Mouse (Mus musculus): Measurements from ENCODE around the gene Rptor. TPM values are rescaled to one million over a fixed set of nuclear protein-coding genes. Genes with fewer than 3 reads are reported as not detected.

The Rptor gene
- polyA plus RNA-seq, 1 experiment from 2014 or later, result 11.6 TPM

- ATAC-seq (ENCODE audit: low read depth) (no peak), DNase-seq (ENCODE audit: low spot score) (no peak)
- Histone ChIP-seq H3K27me3 (replicated peaks; ENCODE audit: control insufficient read depth, insufficient read depth, low read length) (no peaks in the 10 kb centered on the region), H3K36me3 (ENCODE audit: control insufficient read depth, insufficient read depth, low read length) (no peaks in the 10 kb centered on the region), H3K9me3 (ENCODE audit: control insufficient read depth, low read length) (no peaks in the 10 kb centered on the region), H3K4me3 (ENCODE audit: low read depth, low read length) (no peak overlapping the region), H3K4me2 (ENCODE audit: low read depth, low read length) (no peak overlapping the region), H3K27ac (replicated peaks; ENCODE audit: low read depth, low read length) (no peak overlapping the region), H3K4me1 (ENCODE audit: control insufficient read depth, insufficient read depth, low read length) (no peaks in the 10 kb centered on the region), H3K9ac (ENCODE audit: low read depth, low read length) (no peak overlapping the region)
- WGBS, result 79% methylated on average over 5 of the region's 5 CpGs
Measured at GRCm38 (mm10) chr11:119710822-119711221, 108.1 kb downstream of the Rptor start.

GRCm38 (mm10) chr11:119715437-119715836, 112.7 kb downstream of the Rptor start:
- DNase-seq (ENCODE audit: low spot score), result no peak
- H3K36me3 ChIP-seq (ENCODE audit: control insufficient read depth, insufficient read depth, low read length), result no peaks in the 10 kb centered on the region
- no peak overlapping the region for H3K9ac ChIP-seq (ENCODE audit: low read depth, low read length)

GRCm38 (mm10) chr11:119715841-119716596, 113.3 kb downstream of the Rptor start:
- 93% methylated on average over 5 of the region's 5 CpGs for WGBS
- H3K4me2 ChIP-seq (ENCODE audit: low read depth, low read length), result no peak overlapping the region
- no peaks in the 10 kb centered on the region for H3K36me3 ChIP-seq (ENCODE audit: control insufficient read depth, insufficient read depth, low read length)
- no peak overlapping the region for H3K27ac ChIP-seq (replicated peaks; ENCODE audit: low read depth, low read length)
- no peaks in the 10 kb centered on the region for H3K9me3 ChIP-seq (ENCODE audit: control insufficient read depth, low read length)
- no peaks in the 10 kb centered on the region; the same call in 1 of the 2 replicates for H3K4me1 ChIP-seq (ENCODE audit: control insufficient read depth, insufficient read depth, low read length)
- ATAC-seq (ENCODE audit: low read depth) (no peak), DNase-seq (ENCODE audit: low spot score) (no peak)
- H3K27me3 ChIP-seq (replicated peaks; ENCODE audit: control insufficient read depth, insufficient read depth, low read length), result no peaks in the 10 kb centered on the region
- no peak overlapping the region for H3K4me3 ChIP-seq (ENCODE audit: low read depth, low read length)
- no peak overlapping the region for H3K9ac ChIP-seq (ENCODE audit: low read depth, low read length)

More at GRCm38 (mm10) chr11:119715437-119715836, 112.7 kb downstream of the Rptor start:
- 56% methylated on average over 5 of the region's 5 CpGs for WGBS
- H3K4me1 ChIP-seq (ENCODE audit: control insufficient read depth, insufficient read depth, low read length), result no peaks in the 10 kb centered on the region
- H3K27ac ChIP-seq (replicated peaks; ENCODE audit: low read depth, low read length), result no peak overlapping the region
- no peaks in the 10 kb centered on the region for H3K9me3 ChIP-seq (ENCODE audit: control insufficient read depth, low read length)
- ATAC-seq (ENCODE audit: low read depth), result no peak
- H3K27me3 ChIP-seq (replicated peaks; ENCODE audit: control insufficient read depth, insufficient read depth, low read length), result no peaks in the 10 kb centered on the region
- H3K4me3 ChIP-seq (ENCODE audit: low read depth, low read length), result no peak overlapping the region
- no peak overlapping the region for H3K4me2 ChIP-seq (ENCODE audit: low read depth, low read length)

GRCm38 (mm10) chr11:119718115-119718514, 115.4 kb downstream of the Rptor start:
- Histone ChIP-seq H3K4me3 (ENCODE audit: low read depth, low read length) (no peak overlapping the region), H3K4me2 (ENCODE audit: low read depth, low read length) (no peak overlapping the region), H3K27me3 (replicated peaks; ENCODE audit: control insufficient read depth, insufficient read depth, low read length) (no peaks in the 10 kb centered on the region), H3K4me1 (ENCODE audit: control insufficient read depth, insufficient read depth, low read length) (no peaks in the 10 kb centered on the region; the same call in 1 of the 2 replicates), H3K36me3 (ENCODE audit: control insufficient read depth, insufficient read depth, low read length) (no peaks in the 10 kb centered on the region), H3K9ac (ENCODE audit: low read depth, low read length) (no peak overlapping the region), H3K9me3 (ENCODE audit: control insufficient read depth, low read length) (no peaks in the 10 kb centered on the region), H3K27ac (replicated peaks; ENCODE audit: low read depth, low read length) (no peak overlapping the region)
- DNase-seq (ENCODE audit: low spot score) (no peak), ATAC-seq (ENCODE audit: low read depth) (no peak)
- WGBS, result 95% methylated on average over 3 of the region's 3 CpGs

GRCm38 (mm10) chr11:119720101-119721048, 117.7 kb downstream of the Rptor start:
- Histone ChIP-seq H3K27ac (replicated peaks; ENCODE audit: low read depth, low read length) (no peak overlapping the region), H3K27me3 (replicated peaks; ENCODE audit: control insufficient read depth, insufficient read depth, low read length) (no peaks in the 10 kb centered on the region), H3K9me3 (ENCODE audit: control insufficient read depth, low read length) (no peaks in the 10 kb centered on the region), H3K4me1 (ENCODE audit: control insufficient read depth, insufficient read depth, low read length) (no peaks in the 10 kb centered on the region; the same call in 1 of the 2 replicates), H3K36me3 (ENCODE audit: control insufficient read depth, insufficient read depth, low read length) (peaks cover 4% of the 10 kb centered on the region), H3K4me2 (ENCODE audit: low read depth, low read length) (no peak overlapping the region), H3K4me3 (ENCODE audit: low read depth, low read length) (no peak overlapping the region), H3K9ac (ENCODE audit: low read depth, low read length) (no peak overlapping the region)
- ATAC-seq (ENCODE audit: low read depth), result no peak
- WGBS, result 79% methylated on average over 9 of the region's 9 CpGs
- DNase-seq (ENCODE audit: low spot score), result no peak

- H3K9me3 ChIP-seq (ENCODE audit: control insufficient read depth, low read length), result no peaks in the 10 kb centered on the region
- no peak overlapping the region for H3K4me2 ChIP-seq (ENCODE audit: low read depth, low read length)
- 90% methylated on average over 9 of the region's 9 CpGs for WGBS
- no peak overlapping the region for H3K9ac ChIP-seq (ENCODE audit: low read depth, low read length)
- no peaks in the 10 kb centered on the region for H3K27me3 ChIP-seq (replicated peaks; ENCODE audit: control insufficient read depth, insufficient read depth, low read length)
- peaks cover 16% of the 10 kb centered on the region for H3K36me3 ChIP-seq (ENCODE audit: control insufficient read depth, insufficient read depth, low read length)
- no peak overlapping the region for H3K27ac ChIP-seq (replicated peaks; ENCODE audit: low read depth, low read length)
- H3K4me1 ChIP-seq (ENCODE audit: control insufficient read depth, insufficient read depth, low read length), result no peaks in the 10 kb centered on the region; the same call in 1 of the 2 replicates
- DNase-seq (ENCODE audit: low spot score) (no peak), ATAC-seq (ENCODE audit: low read depth) (no peak)
- H3K4me3 ChIP-seq (ENCODE audit: low read depth, low read length), result no peak overlapping the region
Measured at GRCm38 (mm10) chr11:119724709-119725108, 122.0 kb downstream of the Rptor start.

GRCm38 (mm10) chr11:119731382-119731781, 128.7 kb downstream of the Rptor start:
- Histone ChIP-seq H3K9me3 (ENCODE audit: control insufficient read depth, low read length) (no peaks in the 10 kb centered on the region), H3K9ac (ENCODE audit: low read depth, low read length) (no peak overlapping the region), H3K4me2 (ENCODE audit: low read depth, low read length) (no peak overlapping the region), H3K4me3 (ENCODE audit: low read depth, low read length) (no peak overlapping the region), H3K4me1 (ENCODE audit: control insufficient read depth, insufficient read depth, low read length) (no peaks in the 10 kb centered on the region), H3K36me3 (ENCODE audit: control insufficient read depth, insufficient read depth, low read length) (0 out of 2 replicates have a peak, but pooled peaks cover 3% of the 10 kb centered on the region), H3K27me3 (replicated peaks; ENCODE audit: control insufficient read depth, insufficient read depth, low read length) (no peaks in the 10 kb centered on the region), H3K27ac (replicated peaks; ENCODE audit: low read depth, low read length) (no peak overlapping the region)
- ATAC-seq (ENCODE audit: low read depth) (no peak), DNase-seq (ENCODE audit: low spot score) (no peak)
- WGBS, result 80% methylated on average over 5 of the region's 5 CpGs

GRCm38 (mm10) chr11:119732362-119732761, 129.7 kb downstream of the Rptor start:
- Histone ChIP-seq H3K36me3 (ENCODE audit: control insufficient read depth, insufficient read depth, low read length) (no peaks in the 10 kb centered on the region), H3K27ac (replicated peaks; ENCODE audit: low read depth, low read length) (no peak overlapping the region), H3K4me1 (ENCODE audit: control insufficient read depth, insufficient read depth, low read length) (no peaks in the 10 kb centered on the region), H3K4me2 (ENCODE audit: low read depth, low read length) (no peak overlapping the region), H3K27me3 (replicated peaks; ENCODE audit: control insufficient read depth, insufficient read depth, low read length) (no peaks in the 10 kb centered on the region), H3K9me3 (ENCODE audit: control insufficient read depth, low read length) (no peaks in the 10 kb centered on the region), H3K4me3 (ENCODE audit: low read depth, low read length) (no peak overlapping the region), H3K9ac (ENCODE audit: low read depth, low read length) (no peak overlapping the region)
- no peak for ATAC-seq (ENCODE audit: low read depth)
- 73% methylated on average over 1 of the region's 1 CpGs for WGBS
- no peak for DNase-seq (ENCODE audit: low spot score)
